Mouse (Mus musculus): ENCODE data around the gene Dnaja3. TPM values are rescaled to one million over a fixed set of nuclear protein-coding genes. Genes with fewer than 3 reads are reported as not detected.

Gene Dnaja3
- polyA plus RNA-seq, 1 experiment: 51.9 TPM

DNA sequence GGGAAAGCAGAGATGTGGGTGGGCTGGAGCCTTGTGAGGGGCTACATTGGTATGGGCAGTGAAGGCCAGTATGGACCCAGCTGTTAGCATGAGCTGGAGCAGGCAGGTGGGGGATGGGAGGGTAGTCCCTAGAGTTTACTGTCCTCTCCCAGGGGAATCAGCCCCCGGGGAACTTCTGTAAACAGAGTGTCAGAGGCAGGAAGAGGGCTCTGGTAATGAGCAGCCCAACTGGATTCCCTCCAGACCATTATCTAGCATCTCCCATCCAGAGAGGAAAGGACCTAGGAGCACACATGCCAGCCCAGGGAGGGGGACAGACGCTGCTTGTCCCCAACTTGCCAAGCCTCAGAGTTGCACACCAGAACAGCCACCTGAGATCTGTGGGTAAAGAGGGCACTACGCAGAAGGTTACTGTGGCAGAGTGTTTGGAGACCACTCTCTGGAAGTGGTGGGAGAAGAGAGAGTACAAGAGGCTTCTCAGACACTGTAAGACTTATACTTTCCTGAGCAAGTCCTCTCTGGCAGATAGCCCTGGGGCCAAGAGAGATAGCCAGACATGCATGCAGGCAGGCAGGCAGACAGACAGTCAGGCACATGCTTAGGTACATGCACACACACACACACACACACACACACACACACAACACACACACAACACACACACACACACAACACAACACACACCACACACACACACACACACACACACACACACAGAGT is 1.5 kb downstream of the Dnaja3 start:
- DNase-seq (ENCODE audit: extremely low spot score in 1 of 2, low spot score in 1 of 2): no peak

DNA sequence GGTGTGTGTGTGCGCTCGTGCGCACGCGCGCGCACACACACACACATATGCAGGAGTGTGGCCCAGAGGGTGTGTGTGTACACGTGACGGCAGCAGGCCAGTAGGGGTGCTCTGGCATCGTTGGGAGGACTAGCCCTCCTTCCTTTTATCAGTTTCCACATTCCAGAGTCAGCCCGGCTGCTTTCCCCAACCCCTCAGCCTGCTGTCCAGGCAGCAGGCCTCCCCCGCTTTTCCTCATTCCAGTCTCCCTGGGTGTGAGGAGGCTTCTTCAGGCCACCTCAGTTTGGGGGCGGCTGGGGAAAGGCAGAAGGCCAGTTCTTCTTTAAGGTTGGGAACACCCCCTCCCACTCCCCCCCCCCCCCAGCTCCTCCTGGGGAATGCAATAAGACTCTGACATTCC is 2.4 kb downstream of the Dnaja3 start:
- DNase-seq (ENCODE audit: extremely low spot score in 1 of 2, low spot score in 1 of 2): peak; percentile 57 to 69

DNA sequence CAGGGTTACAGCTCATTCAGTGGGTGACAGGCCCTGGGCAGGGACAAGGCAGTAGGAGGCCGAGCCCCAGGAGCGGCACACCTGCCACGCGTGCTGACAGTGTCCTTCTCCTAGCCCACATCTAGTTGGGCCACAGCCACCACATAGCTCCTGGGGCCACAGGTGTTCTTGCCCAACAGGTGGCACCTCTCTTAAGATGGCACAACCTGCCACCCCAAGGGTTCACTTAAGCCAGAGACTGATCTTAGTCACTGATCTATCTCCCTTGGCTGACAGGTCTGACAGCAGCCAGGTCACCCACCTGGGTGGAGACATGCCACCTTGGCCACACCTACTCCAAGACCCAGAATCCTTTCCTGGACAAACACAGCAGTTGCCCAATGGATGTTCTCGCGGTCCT is 3.1 kb downstream of the Dnaja3 start:
- no peak for DNase-seq (ENCODE audit: extremely low spot score in 1 of 2, low spot score in 1 of 2)

DNA sequence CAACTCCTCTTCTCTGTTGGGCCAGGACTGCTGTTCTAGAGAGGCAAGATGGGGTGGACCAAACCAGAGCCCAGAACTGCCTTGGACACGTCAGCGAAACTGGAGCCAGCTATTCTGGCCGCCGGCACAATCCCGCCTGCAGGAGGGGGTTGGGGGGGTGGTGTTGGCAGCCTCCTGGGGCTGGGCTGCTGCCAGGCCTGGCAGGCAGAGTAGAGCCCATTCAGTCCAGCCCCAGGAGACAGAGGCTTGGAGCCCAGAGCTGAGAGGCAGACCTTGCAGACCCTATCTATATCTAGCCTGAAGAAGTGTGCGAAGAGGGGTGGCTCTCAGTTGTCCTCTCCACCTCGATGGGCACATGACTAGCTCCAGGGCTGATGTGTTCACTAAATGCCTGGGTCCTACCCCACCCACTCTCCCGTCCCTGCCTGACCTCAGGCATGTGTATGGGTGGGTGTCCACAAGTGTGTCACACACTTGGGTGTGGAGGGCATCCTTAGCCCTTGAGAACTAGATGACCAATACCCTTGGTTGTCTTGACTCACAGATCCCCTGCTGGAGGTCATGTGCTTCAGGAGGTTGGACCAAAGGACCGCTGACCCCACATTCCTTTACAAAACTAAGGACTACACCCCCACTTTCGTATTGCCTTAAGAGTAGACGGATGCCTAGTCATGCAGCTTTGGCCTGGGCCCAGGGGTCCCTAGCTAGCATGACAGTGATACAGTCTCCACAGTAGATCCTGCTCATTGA is 4.1 kb downstream of the Dnaja3 start:
- DNase-seq (ENCODE audit: extremely low spot score in 1 of 2, low spot score in 1 of 2): peak; percentile 59 to 83

DNA sequence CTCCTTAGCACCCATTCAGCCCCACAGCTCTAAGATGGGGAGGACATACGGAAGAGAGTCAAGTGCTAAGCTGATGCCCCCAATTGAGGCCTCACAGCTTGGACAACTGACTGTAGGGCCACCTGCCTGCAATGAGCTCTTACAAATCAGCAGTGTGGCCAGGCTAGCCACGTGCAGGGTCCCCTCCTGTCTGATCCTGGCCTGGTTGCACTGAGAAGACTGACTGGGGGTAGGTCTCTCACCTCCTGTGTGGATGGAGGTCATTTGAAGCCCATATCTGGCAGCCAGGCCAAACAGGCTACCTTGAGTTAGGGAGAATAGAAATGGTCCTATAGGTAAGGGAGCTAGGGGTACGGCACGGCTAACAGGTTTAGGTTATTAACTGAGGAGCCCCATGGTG is 6.1 kb downstream of the Dnaja3 start:
- DNase-seq (ENCODE audit: extremely low spot score in 1 of 2, low spot score in 1 of 2): no peak

DNA sequence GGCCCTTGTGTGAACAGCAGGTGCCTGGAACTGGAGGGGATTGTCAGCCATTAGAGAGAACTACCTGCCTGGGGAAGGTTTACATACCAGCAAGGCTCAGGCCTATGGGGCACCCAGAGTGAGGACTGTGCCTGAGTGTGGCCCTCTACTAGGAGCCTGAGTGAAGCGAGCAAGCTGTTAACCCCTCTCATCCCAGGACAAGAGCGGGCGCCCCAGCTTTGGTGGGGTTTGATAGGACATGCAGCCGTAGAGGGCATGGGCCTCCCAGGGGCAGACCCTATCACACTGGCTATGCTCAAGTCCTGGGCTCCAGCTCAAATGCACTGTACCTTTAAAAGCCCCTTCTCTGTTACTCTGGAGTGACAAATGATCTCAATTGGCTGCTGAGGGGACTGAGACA is 7.0 kb downstream of the Dnaja3 start:
- no peak for DNase-seq (ENCODE audit: extremely low spot score in 1 of 2, low spot score in 1 of 2)

DNA sequence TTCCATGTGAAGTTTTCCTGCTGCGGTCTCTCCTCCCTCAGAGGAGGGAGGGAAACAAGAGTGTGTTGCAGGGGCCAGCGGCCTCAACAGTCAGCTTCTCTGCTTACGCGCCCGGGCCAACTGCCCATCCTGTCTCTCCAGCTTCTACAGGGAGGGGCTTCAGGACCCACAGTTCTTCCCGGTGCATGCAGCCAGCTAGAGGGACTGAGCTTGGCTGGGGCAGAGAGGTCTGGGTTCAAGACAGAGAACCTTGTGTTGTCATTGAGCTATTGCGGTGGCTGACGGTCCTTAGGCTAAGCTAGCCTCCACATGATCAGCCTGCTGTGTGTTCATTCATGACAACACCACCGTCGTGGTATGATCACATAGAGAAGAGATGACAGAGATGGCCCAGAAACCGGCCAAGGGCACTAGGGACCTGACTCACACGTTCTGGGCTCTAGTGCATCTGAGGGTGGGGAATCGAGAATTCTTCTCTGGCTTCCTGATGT is 7.9 kb downstream of the Dnaja3 start:
- DNase-seq (ENCODE audit: extremely low spot score in 1 of 2, low spot score in 1 of 2): no peak

DNA sequence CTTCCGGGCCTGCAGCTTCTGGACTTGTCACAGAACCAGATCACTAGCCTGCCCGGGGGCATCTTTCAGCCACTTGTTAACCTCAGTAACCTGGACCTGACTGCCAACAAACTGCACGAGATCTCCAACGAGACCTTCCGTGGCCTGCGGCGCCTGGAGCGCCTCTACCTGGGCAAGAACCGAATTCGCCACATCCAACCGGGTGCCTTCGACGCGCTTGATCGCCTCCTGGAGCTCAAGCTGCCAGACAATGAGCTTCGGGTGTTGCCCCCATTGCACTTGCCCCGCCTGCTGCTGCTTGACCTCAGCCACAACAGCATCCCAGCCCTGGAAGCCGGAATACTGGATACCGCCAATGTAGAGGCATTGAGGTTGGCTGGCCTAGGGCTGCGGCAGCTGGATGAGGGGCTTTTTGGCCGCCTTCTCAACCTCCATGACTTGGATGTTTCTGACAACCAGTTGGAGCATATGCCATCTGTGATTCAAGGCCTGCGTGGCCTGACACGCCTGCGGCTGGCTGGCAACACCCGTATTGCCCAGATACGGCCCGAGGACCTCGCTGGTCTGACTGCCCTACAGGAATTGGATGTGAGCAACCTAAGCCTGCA is 8.7 kb downstream of the Dnaja3 start:
- DNase-seq (ENCODE audit: extremely low spot score in 1 of 2, low spot score in 1 of 2): no peak

DNA sequence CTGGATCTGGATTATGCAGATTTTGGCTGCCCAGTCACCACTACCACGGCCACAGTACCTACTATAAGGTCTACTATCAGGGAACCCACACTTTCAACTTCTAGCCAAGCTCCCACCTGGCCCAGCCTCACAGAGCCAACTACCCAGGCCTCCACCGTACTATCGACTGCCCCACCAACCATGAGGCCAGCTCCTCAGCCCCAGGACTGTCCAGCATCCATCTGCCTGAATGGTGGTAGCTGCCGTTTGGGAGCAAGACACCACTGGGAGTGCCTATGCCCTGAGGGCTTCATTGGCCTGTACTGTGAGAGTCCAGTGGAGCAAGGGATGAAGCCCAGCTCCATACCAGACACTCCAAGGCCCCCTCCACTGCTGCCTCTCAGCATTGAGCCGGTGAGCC is 9.4 kb downstream of the Dnaja3 start:
- DNase-seq (ENCODE audit: extremely low spot score in 1 of 2, low spot score in 1 of 2): no peak

DNA sequence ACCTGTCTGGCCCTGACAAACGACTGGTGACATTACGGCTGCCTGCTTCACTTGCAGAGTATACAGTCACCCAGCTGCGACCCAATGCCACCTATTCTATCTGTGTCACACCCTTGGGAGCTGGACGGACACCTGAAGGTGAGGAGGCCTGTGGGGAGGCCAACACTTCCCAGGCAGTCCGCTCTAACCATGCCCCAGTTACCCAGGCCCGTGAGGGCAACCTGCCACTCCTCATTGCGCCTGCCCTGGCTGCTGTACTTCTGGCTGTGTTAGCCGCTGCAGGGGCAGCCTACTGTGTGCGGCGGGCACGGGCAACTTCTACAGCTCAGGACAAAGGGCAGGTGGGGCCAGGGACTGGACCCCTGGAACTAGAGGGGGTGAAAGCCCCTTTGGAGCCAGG is 9.9 kb downstream of the Dnaja3 start:
- DNase-seq (ENCODE audit: extremely low spot score in 1 of 2, low spot score in 1 of 2): no peak

DNA sequence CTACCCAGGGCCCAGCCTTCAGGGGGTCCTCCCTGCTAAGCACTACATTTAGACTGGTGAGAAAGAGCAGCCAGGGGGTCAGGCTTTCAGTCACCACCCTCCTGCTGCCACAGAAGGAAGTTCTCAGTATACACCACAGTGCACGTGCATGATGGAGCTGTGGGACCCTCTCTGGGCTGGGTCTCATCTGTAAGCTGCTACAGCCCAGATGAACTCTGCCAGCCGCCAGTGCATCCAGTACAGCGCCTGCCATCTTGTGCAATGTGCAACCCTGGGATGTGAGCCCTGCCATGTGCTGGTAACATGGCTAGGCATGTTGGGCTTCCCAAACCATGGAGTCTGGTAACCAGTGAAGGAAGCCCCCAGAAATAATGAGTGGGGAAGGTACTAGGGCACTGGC is 10.4 kb downstream of the Dnaja3 start:
- DNase-seq (ENCODE audit: extremely low spot score in 1 of 2, low spot score in 1 of 2): no peak

DNA sequence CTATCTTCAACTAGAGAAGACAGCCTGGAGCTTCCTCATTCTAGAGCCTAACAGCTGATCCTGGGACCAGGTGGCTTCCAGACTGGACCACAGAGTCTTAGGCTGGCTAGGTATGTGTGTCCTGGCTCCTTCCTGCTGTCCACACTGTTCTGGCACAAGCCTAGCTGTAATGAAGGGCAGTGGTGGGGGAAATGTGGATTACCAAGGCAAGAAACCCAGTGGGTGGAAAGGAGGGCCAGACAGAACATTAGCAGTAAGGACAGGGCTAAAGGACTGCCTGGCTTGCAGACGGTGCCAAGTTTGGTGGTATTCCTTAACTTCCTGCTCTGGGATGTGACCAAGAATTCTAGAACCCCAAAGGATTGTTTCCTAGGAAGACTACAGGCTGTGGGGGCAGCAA is 11.3 kb downstream of the Dnaja3 start:
- no peak for DNase-seq (ENCODE audit: extremely low spot score in 1 of 2, low spot score in 1 of 2)

DNA sequence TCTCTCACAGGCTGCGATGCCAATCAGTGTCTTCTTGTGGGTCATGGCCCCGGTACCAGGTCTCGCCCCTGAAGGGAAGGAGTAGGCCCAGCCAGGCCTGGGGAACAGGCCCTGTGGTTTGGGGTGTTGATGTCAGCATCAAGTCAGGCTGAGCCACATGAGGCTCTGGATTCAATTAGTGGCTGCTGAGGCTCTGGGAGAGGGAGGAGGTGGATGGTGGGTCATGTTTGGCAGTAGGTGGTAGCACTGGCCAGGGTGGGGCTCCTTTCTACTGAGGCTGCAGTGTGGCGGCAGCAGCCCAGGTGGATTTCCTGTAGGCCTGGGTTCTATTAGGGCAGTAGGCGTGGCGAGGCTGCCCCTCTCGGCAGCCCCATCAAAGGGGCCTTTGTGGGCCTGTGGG is 11.8 kb downstream of the Dnaja3 start:
- no peak for DNase-seq (ENCODE audit: extremely low spot score in 1 of 2, low spot score in 1 of 2)

DNA sequence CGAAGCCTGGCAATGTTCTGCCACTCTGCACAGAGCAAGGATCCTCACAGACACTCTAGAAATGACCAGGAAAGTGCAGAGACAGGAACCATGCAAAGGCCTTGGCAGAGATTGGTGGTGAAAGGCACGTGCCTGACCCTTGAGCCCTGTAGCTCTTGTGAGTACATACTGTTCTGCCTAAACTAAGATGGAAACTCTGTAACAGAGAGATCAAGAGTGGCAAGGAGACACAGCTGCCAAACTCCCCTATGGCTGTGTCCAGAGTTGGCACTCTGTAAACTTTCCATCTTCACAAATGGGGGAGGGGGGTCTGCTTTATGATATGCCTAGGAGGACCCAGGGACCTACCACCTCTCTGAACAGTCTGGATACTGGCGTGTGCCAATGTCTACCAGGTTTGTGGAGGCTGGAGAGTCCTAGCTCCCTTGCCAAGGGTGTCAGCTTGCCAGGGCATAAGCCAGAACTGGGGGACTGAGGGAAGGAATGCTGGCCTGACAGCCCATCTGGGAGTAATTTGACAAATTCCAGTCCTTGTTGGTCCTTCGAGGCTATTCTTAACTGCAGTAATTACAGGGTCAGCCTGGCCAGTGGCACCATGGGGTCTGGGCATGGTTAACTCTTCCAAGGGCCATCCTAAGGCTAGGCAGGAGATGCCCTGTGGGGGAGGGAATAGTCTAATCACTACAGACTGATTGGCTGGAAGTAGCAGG is 13.1 kb downstream of the Dnaja3 start:
- no peak for DNase-seq (ENCODE audit: extremely low spot score in 1 of 2, low spot score in 1 of 2)

DNA sequence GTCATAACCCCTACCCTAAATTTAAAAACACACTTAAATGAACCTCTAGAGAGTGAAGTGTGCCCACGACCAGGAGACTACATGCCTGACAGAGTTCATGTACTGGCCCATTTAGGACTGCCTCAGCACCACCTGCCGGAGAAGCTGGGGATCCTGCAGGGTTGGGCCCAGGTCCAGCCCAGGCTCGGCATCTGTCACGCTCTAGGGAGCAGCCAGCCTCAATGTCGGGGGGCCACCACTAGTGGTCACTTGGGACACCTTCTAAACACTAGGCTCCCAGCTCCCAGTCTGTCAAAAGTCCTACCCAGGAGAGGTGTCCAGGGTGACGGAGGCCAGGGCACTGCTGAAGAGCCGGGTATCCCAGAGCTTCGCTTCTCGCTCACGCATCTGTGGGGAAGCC is 14.9 kb downstream of the Dnaja3 start:
- no peak for DNase-seq (ENCODE audit: extremely low spot score in 1 of 2, low spot score in 1 of 2)

DNA sequence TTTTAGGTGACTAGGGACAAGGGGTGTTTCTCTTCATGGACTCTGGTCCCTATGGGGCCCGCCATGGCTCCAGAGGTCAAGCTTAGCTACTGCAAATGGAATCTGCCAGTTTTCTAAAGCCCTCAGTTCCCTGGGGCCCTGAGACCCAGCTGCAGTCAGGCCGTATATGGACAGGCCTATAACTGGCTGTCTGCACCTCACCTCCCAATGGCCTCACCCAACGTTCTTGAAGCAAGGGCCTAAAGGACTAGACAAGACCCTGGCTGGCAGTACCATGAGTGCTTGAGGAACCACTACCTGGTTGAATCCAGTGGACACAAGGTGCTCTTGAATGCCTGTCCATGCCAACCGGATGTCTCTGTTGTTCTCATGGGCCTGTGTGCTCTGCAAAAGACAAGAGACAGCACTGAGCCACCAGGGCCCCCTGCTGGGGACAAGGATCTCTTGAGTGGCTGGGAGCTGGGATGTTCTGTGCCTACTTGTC is 15.5 kb downstream of the Dnaja3 start:
- DNase-seq (ENCODE audit: extremely low spot score in 1 of 2, low spot score in 1 of 2): no peak

DNA sequence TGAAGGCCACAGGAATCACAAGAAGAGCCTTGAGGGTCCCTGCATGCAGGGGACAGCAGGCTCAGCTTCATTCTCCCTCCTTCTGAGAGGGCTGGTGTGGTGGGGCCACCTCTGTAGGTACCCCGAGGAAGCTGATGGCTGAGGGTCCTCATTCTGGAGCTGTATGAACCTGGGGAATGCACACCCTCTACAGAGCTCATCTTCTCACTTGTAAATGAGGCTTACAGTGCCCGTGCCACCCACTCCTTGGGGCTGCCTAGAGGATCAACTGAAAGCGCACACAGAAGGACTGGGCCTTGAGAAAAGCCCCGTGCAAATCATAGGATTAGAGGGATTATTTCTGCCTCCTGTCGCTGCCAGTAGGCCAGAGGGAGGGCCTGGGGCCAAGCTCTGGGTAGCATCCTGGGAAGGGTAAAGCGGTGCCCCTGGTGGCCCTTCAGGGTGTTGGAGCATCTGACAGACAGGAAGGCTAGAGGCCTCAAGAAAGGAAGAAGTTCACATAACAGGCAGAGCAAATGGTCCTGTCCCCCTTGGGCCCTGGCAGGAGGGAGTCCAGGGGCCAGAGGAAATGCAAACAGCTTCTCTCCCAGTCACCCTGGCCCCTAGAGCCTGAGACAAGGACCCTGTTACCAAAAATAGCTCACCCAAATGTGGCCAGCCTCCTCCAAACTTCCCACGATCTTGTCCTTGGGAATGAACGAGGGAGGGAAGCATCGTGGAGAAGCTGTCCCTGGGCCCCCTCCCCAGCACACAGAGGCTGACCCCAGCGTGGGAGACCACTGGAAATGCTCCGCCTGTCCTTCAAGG is 16.2 kb downstream of the Dnaja3 start:
- DNase-seq (ENCODE audit: extremely low spot score in 1 of 2, low spot score in 1 of 2): no peak

DNA sequence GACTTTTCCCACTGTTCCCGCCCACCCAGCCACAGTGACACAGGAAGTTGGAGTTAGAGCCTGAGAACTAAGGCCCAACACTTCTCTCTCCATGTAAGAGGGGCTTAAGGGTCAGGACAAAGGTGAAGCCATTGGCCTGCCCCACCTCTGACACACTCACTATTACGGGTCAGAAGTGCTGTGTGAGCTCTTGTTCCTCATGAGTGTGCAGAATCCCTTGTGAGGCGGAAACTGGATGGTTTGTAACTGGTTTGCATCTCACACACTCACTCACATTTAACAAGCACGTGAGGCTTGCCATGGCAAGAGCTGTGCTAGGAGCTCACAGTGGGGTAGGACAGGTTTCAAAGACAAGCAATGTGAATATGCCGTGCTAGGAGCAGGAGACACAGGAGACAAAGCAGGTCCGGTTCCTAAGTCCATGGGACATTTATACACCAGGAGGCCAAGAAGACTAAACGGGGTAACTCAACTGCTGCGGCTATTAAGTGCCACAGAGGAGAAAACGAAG is 16.8 kb downstream of the Dnaja3 start:
- no peak for DNase-seq (ENCODE audit: extremely low spot score in 1 of 2, low spot score in 1 of 2)

DNA sequence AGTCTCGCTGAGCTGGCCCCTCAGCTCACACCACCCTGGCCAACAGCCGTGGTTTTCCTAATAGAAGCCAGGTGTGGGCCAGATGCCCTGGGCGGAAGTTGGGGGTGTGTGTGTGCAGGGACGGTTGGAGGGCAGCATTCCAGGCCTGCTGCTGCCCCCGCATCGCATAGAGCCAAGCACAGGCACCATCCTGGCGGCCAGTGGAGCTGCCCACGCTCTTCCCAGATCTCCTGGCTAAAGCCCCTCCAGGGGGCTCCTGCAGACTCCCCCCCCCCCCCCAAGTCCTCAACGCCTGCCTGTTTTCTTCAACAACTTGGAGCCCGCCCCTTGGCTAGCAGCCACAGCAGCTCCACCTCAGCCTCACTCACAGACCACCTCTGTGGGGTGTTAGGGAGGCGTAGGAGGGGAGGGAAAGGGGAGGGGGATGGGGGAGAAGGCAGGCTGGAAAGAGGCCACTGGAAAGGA is 19.0 kb downstream of the Dnaja3 start:
- peak in 1 of 2 experiments; percentile 66 for DNase-seq (ENCODE audit: extremely low spot score in 1 of 2, low spot score in 1 of 2)

DNA sequence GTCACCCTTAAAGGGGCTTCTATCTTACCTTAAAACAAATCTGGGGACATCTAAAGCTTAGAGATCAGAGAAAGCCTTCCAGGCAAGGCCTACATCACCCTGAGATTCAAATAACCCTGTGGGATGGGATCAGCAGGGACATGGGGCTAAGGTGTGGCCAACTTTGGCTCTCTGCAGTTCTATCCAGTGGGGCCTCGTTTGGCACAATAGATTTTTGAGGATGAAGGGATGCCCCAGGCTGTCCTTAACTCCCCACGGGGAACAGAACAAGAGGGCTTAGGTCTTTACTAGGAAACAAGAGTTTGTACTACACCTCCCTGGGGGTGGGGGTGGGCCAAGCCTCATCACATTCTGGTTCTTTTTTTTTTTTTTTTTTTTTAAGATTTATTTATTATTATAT is 19.5 kb downstream of the Dnaja3 start:
- no peak for DNase-seq (ENCODE audit: extremely low spot score in 1 of 2, low spot score in 1 of 2)

All from frontal cortex, adult 2 months (tissue).